Mouse (Mus musculus): ENCODE measurements around the gene Steap4. TPM values are rescaled to one million over a fixed set of nuclear protein-coding genes. Genes with fewer than 3 reads are reported as not detected.
"Not testable (repeated sequence)": the region's sequence is repeated elsewhere in the genome, so short reads cannot be mapped to it uniquely, and the experiment has no call there.

The Steap4 gene
- polyA plus RNA-seq, 1 experiment = not detected

- Histone ChIP-seq H3K36me3 (replicated peaks; ENCODE audit: low read length) (no peaks in the 10 kb centered on the region), H3K27me3 (replicated peaks) (peaks cover 2% of the 10 kb centered on the region), H3K4me3 (replicated peaks) (peak overlapping the region; percentile 57), H3K9me3 (peaks cover 4% of the 10 kb centered on the region), H3K4me1 (peaks cover 22% of the 10 kb centered on the region)
- no peak for TF ChIP-seq GATA1 (IDR thresholded peaks at IDR 0.05; ENCODE audit: borderline replicate concordance, low read length)
- no peak for TF ChIP-seq FLI1 (IDR thresholded peaks at IDR 0.05; ENCODE audit: low read length)
These were observed 20.3 kb downstream of the Steap4 start for GRCm38 (mm10) chr5:7980586-7980985.

- TF ChIP-seq GATA1 (IDR thresholded peaks at IDR 0.05; ENCODE audit: borderline replicate concordance, low read length) (no peak), FLI1 (IDR thresholded peaks at IDR 0.05; ENCODE audit: low read length) (no peak)
- Histone ChIP-seq H3K9me3 (no peaks in the 10 kb centered on the region), H3K36me3 (replicated peaks; ENCODE audit: low read length) (no peaks in the 10 kb centered on the region), H3K4me3 (replicated peaks) (no peak overlapping the region), H3K27me3 (replicated peaks) (no peaks in the 10 kb centered on the region), H3K4me1 (peaks cover 19% of the 10 kb centered on the region)
These were observed 27.7 kb downstream of the Steap4 start for GRCm38 (mm10) chr5:7987962-7988361.

DNA sequence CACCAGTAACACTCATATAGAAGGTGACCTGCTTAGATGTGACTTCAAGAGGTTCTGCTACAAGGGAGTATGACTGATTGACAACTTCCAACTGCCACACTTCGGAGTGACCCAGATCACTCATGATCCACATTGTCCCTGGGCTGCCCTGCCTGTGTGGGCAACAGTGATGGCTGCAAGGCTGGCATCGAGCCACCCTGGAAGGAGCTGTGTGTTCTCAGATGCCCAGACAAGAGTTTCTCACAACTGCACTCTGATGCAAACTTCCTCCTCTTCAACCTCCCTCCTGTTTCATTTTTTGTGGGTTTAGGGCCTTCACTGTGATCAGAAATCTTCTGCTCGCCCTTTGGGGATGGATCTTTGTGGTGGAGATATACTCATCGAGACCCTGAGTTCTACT is 28.2 kb downstream of the Steap4 start:
- TF ChIP-seq FLI1 (IDR thresholded peaks at IDR 0.05; ENCODE audit: low read length) (no peak), GATA1 (IDR thresholded peaks at IDR 0.05; ENCODE audit: borderline replicate concordance, low read length) (no peak)
- H3K27me3 ChIP-seq (replicated peaks) = no peaks in the 10 kb centered on the region
- no peaks in the 10 kb centered on the region for H3K9me3 ChIP-seq
- H3K4me3 ChIP-seq (replicated peaks) = peak overlapping the region; percentile 26
- peaks cover 19% of the 10 kb centered on the region for H3K4me1 ChIP-seq
- no peaks in the 10 kb centered on the region for H3K36me3 ChIP-seq (replicated peaks; ENCODE audit: low read length)

GRCm38 (mm10) chr5:7991631-7992030 is 31.4 kb downstream of the Steap4 start:
- H3K36me3 ChIP-seq (replicated peaks; ENCODE audit: low read length); H3K4me3 ChIP-seq (replicated peaks); H3K9me3 ChIP-seq; H3K27me3 ChIP-seq (replicated peaks): not testable (repeated sequence)
- H3K4me1 ChIP-seq = peaks cover 17% of the 10 kb centered on the region

DNA sequence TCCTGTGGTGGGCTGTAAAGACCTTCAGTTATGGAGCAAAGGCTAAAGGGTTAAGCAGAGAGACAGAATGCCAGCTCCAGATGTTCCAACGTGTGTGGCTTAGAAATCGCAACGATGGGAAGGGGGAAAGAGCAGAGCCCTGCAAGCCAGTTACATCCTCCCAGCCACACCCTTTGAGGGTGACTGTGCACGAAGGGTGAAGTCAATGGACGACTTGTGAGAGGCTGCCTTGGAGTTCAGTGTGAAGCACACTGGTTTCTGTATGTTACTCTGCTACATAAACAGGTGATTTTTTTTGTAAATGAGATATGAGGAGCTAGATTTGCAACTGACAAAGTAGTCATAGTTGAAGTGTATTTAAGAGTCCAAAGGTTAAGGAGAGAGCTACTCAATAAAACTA is 33.5 kb downstream of the Steap4 start:
- Histone ChIP-seq H3K4me3 (replicated peaks) (no peak overlapping the region), H3K27me3 (replicated peaks) (no peaks in the 10 kb centered on the region), H3K4me1 (peaks cover 8% of the 10 kb centered on the region; the same call in 1 of the 2 replicates), H3K36me3 (replicated peaks; ENCODE audit: low read length) (no peaks in the 10 kb centered on the region), H3K9me3 (no peaks in the 10 kb centered on the region)
- no peak for TF ChIP-seq GATA1 (IDR thresholded peaks at IDR 0.05; ENCODE audit: borderline replicate concordance, low read length)
- TF ChIP-seq FLI1 (IDR thresholded peaks at IDR 0.05; ENCODE audit: low read length) = no peak

GRCm38 (mm10) chr5:7995288-7995897 is 35.1 kb downstream of the Steap4 start:
- Histone ChIP-seq H3K4me1 (peaks cover 8% of the 10 kb centered on the region; the same call in 1 of the 2 replicates), H3K4me3 (replicated peaks) (no peak overlapping the region), H3K9me3 (no peaks in the 10 kb centered on the region), H3K27me3 (replicated peaks) (no peaks in the 10 kb centered on the region), H3K36me3 (replicated peaks; ENCODE audit: low read length) (no peaks in the 10 kb centered on the region)
- TF ChIP-seq FLI1 (IDR thresholded peaks at IDR 0.05; ENCODE audit: low read length) (no peak), GATA1 (IDR thresholded peaks at IDR 0.05; ENCODE audit: borderline replicate concordance, low read length) (no peak)

DNA sequence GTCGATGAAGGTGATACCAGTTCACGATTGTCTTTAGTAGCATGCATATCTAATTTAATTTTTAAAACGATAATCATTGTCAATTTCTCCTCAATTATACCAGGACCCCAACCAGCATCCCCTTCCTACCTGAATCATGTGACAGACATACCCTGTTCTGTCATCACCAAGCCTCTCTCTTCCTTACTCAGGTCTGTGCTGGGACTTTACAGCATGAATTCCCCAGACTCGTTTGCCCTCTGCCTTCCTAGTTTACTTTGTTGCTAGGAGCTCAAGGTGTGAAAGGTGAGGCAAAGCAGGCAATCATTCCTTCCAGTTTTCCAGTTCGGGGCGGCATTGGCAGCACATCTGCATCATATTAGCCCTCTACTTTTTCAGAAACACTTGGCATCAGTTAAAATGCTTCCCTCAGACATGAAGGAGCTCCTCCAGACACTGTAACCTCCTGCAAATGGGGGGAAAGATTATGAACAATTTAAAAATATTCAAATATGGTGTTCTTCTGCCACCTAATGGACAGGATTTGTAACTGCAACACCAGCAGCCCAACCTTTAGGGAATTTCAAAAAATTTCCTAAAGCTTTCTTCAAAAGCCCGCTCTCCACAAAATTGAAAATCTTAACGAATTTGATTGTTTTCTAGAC is 36.3 kb downstream of the Steap4 start:
- H3K9me3 ChIP-seq = no peaks in the 10 kb centered on the region
- no peaks in the 10 kb centered on the region for H3K27me3 ChIP-seq (replicated peaks)
- no peaks in the 10 kb centered on the region for H3K36me3 ChIP-seq (replicated peaks; ENCODE audit: low read length)
- H3K4me1 ChIP-seq = peaks cover 8% of the 10 kb centered on the region; the same call in 1 of the 2 replicates
- no peak overlapping the region for H3K4me3 ChIP-seq (replicated peaks)
- TF ChIP-seq GATA1 (IDR thresholded peaks at IDR 0.05; ENCODE audit: borderline replicate concordance, low read length) = no peak
- no peak for TF ChIP-seq FLI1 (IDR thresholded peaks at IDR 0.05; ENCODE audit: low read length)

- TF ChIP-seq GATA1 (IDR thresholded peaks at IDR 0.05; ENCODE audit: borderline replicate concordance, low read length) = no peak
- no peak for TF ChIP-seq FLI1 (IDR thresholded peaks at IDR 0.05; ENCODE audit: low read length)
These were observed 36.8 kb downstream of the Steap4 start for GRCm38 (mm10) chr5:7997086-7997485.

DNA sequence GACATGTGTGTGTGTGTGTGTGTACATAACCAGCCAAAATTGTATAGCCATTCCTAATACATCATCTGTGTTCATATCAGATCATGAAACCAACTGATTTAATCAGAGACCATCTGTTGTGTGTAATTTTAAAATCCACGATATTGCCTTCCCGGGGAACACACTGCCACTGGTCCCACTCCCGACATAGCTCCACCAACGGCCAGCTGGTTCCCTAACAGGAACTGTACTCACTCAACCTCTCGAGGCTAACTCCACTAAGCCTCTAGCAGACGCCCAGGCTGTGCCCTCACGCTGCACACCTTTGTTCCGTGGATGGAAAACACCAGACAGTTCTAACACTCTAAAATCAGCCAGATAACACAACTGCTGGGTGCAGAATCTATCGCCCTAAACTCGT is 40.2 kb downstream of the Steap4 start:
- peaks cover 2% of the 10 kb centered on the region; the same call in 1 of the 2 replicates for H3K4me1 ChIP-seq
- H3K9me3 ChIP-seq = no peaks in the 10 kb centered on the region
- no peaks in the 10 kb centered on the region for H3K36me3 ChIP-seq (replicated peaks; ENCODE audit: low read length)
- TF ChIP-seq GATA1 (IDR thresholded peaks at IDR 0.05; ENCODE audit: borderline replicate concordance, low read length) (no peak), FLI1 (IDR thresholded peaks at IDR 0.05; ENCODE audit: low read length) (no peak)
- H3K27me3 ChIP-seq (replicated peaks) = no peaks in the 10 kb centered on the region
- no peak overlapping the region for H3K4me3 ChIP-seq (replicated peaks)

More at GRCm38 (mm10) chr5:7997086-7997485, 36.8 kb downstream of the Steap4 start:
- no peaks in the 10 kb centered on the region for H3K27me3 ChIP-seq (replicated peaks)
- no peaks in the 10 kb centered on the region for H3K9me3 ChIP-seq
- H3K36me3 ChIP-seq (replicated peaks; ENCODE audit: low read length) = no peaks in the 10 kb centered on the region
- H3K4me1 ChIP-seq = peaks cover 8% of the 10 kb centered on the region; the same call in 1 of the 2 replicates
- H3K4me3 ChIP-seq (replicated peaks) = no peak overlapping the region

- Histone ChIP-seq H3K27me3 (replicated peaks) (no peaks in the 10 kb centered on the region), H3K36me3 (replicated peaks; ENCODE audit: low read length) (no peaks in the 10 kb centered on the region), H3K9me3 (no peaks in the 10 kb centered on the region), H3K4me3 (replicated peaks) (no peak overlapping the region), H3K4me1 (no peaks in the 10 kb centered on the region)
- TF ChIP-seq FLI1 (IDR thresholded peaks at IDR 0.05; ENCODE audit: low read length) (no peak), GATA1 (IDR thresholded peaks at IDR 0.05; ENCODE audit: borderline replicate concordance, low read length) (no peak)
These were observed 42.6 kb downstream of the Steap4 start for GRCm38 (mm10) chr5:8002827-8003226.

Measured in megakaryocyte, embryonic 14.5 days (primary cell).